Mouse (Mus musculus): ENCODE results near the gene Gm867. TPM values are rescaled to one million over a fixed set of nuclear protein-coding genes. Genes with fewer than 3 reads are reported as not detected.
A peak's percentile ranks its signal among the peaks of the same experiment; 100 is the strongest.

Gm867 gene
- polyA plus RNA-seq, 1 experiment from 2014 or later: 0.97 TPM

- ATAC-seq (ENCODE audit: insufficient read depth, low FRiP score, low TSS enrichment) (no peak), DNase-seq (ENCODE audit: low spot score) (no peak)
- H3K27ac ChIP-seq (ENCODE audit: low read depth, low read length): no peak overlapping the region
- no peak overlapping the region for H3K9ac ChIP-seq (ENCODE audit: low read length)
- no peak overlapping the region for H3K4me3 ChIP-seq (ENCODE audit: low read depth, low read length)
- H3K9me3 ChIP-seq (ENCODE audit: control insufficient read depth, low read length): no peaks in the 10 kb centered on the region
- peaks cover 6% of the 10 kb centered on the region for H3K36me3 ChIP-seq (ENCODE audit: control insufficient read depth, insufficient read depth, low read length)
- no peak overlapping the region for H3K4me2 ChIP-seq (ENCODE audit: low read depth)
- 69% methylated on average over 8 of the region's 8 CpGs for WGBS
- H3K4me1 ChIP-seq (ENCODE audit: control insufficient read depth, insufficient read depth, low read length): peaks cover 11% of the 10 kb centered on the region
- no peaks in the 10 kb centered on the region for H3K27me3 ChIP-seq (ENCODE audit: control insufficient read depth, insufficient read depth, low read length)
Measured at GRCm38 (mm10) chr10:75916840-75917239, 23.6 kb downstream of the Gm867 start.

- H3K4me2 ChIP-seq (ENCODE audit: low read depth): no peak overlapping the region
- H3K4me1 ChIP-seq (ENCODE audit: control insufficient read depth, insufficient read depth, low read length): peaks cover 10% of the 10 kb centered on the region
- DNase-seq (ENCODE audit: low spot score): no peak
- H3K4me3 ChIP-seq (ENCODE audit: low read depth, low read length): no peak overlapping the region
- no peaks in the 10 kb centered on the region for H3K9me3 ChIP-seq (ENCODE audit: control insufficient read depth, low read length)
- WGBS: 92% methylated on average over 7 of the region's 7 CpGs
- H3K27ac ChIP-seq (ENCODE audit: low read depth, low read length): no peak overlapping the region
- ATAC-seq (ENCODE audit: insufficient read depth, low FRiP score, low TSS enrichment): no peak
- no peak overlapping the region for H3K9ac ChIP-seq (ENCODE audit: low read length)
- H3K27me3 ChIP-seq (ENCODE audit: control insufficient read depth, insufficient read depth, low read length): no peaks in the 10 kb centered on the region
- H3K36me3 ChIP-seq (ENCODE audit: control insufficient read depth, insufficient read depth, low read length): peaks cover 16% of the 10 kb centered on the region
Measured at GRCm38 (mm10) chr10:75915557-75915956, 24.9 kb downstream of the Gm867 start.

- Histone ChIP-seq H3K9ac (ENCODE audit: low read length) (no peak overlapping the region), H3K4me3 (ENCODE audit: low read depth, low read length) (no peak overlapping the region), H3K4me2 (ENCODE audit: low read depth) (no peak overlapping the region), H3K36me3 (ENCODE audit: control insufficient read depth, insufficient read depth, low read length) (peaks cover 22% of the 10 kb centered on the region), H3K4me1 (ENCODE audit: control insufficient read depth, insufficient read depth, low read length) (no peaks in the 10 kb centered on the region), H3K27me3 (ENCODE audit: control insufficient read depth, insufficient read depth, low read length) (no peaks in the 10 kb centered on the region), H3K9me3 (ENCODE audit: control insufficient read depth, low read length) (no peaks in the 10 kb centered on the region), H3K27ac (ENCODE audit: low read depth, low read length) (no peak overlapping the region)
- WGBS: 74% methylated on average over 6 of the region's 6 CpGs
- no peak for DNase-seq (ENCODE audit: low spot score)
- ATAC-seq (ENCODE audit: insufficient read depth, low FRiP score, low TSS enrichment): no peak
Measured at GRCm38 (mm10) chr10:75913013-75913589, 27.4 kb downstream of the Gm867 start.

DNA sequence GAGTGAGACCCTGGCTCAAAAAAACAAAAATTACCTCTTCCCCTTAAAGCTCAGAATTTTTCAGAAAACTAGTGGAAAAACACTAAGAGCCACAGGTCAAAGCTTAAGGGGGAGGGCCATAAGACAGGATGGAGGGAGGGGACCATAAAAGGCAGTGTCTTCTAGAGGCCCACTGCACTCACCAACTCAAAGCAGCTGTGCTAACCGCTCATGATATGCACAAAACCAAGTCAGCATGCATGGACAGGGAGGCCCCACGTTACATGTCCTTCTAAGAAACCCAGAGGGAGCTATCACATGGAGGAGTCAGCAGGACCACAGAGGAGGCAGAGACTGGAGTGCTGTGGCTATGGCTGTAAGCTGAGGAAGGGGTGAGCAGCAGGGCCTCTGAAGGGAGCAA is 29.8 kb downstream of the Gm867 start:
- H3K36me3 ChIP-seq (ENCODE audit: control insufficient read depth, insufficient read depth, low read length): peaks cover 22% of the 10 kb centered on the region

GRCm38 (mm10) chr10:75906882-75907281 is 33.6 kb downstream of the Gm867 start:
- Histone ChIP-seq H3K27ac (ENCODE audit: low read depth, low read length) (no peak overlapping the region), H3K9ac (ENCODE audit: low read length) (no peak overlapping the region), H3K27me3 (ENCODE audit: control insufficient read depth, insufficient read depth, low read length) (no peaks in the 10 kb centered on the region), H3K4me2 (ENCODE audit: low read depth) (no peak overlapping the region), H3K36me3 (ENCODE audit: control insufficient read depth, insufficient read depth, low read length) (peaks cover 39% of the 10 kb centered on the region), H3K9me3 (ENCODE audit: control insufficient read depth, low read length) (no peaks in the 10 kb centered on the region), H3K4me1 (ENCODE audit: control insufficient read depth, insufficient read depth, low read length) (no peaks in the 10 kb centered on the region), H3K4me3 (ENCODE audit: low read depth, low read length) (no peak overlapping the region)
- WGBS: 94% methylated on average over 4 of the region's 4 CpGs
- ATAC-seq (ENCODE audit: insufficient read depth, low FRiP score, low TSS enrichment) (no peak), DNase-seq (ENCODE audit: low spot score) (peak; percentile 8)

More for the DNA sequence above, 29.8 kb downstream of the Gm867 start:
- Histone ChIP-seq H3K9ac (ENCODE audit: low read length) (no peak overlapping the region), H3K4me2 (ENCODE audit: low read depth) (no peak overlapping the region), H3K4me3 (ENCODE audit: low read depth, low read length) (no peak overlapping the region), H3K27me3 (ENCODE audit: control insufficient read depth, insufficient read depth, low read length) (no peaks in the 10 kb centered on the region), H3K27ac (ENCODE audit: low read depth, low read length) (no peak overlapping the region), H3K9me3 (ENCODE audit: control insufficient read depth, low read length) (no peaks in the 10 kb centered on the region), H3K4me1 (ENCODE audit: control insufficient read depth, insufficient read depth, low read length) (no peaks in the 10 kb centered on the region)
- DNase-seq (ENCODE audit: low spot score): no peak
- 81% methylated on average over 2 of the region's 2 CpGs for WGBS
- ATAC-seq (ENCODE audit: insufficient read depth, low FRiP score, low TSS enrichment): no peak

GRCm38 (mm10) chr10:75904391-75904790 is 36.1 kb downstream of the Gm867 start:
- Histone ChIP-seq H3K4me3 (ENCODE audit: low read depth, low read length) (no peak overlapping the region), H3K9me3 (ENCODE audit: control insufficient read depth, low read length) (no peaks in the 10 kb centered on the region), H3K36me3 (ENCODE audit: control insufficient read depth, insufficient read depth, low read length) (peaks cover 26% of the 10 kb centered on the region), H3K9ac (ENCODE audit: low read length) (no peak overlapping the region), H3K4me1 (ENCODE audit: control insufficient read depth, insufficient read depth, low read length) (no peaks in the 10 kb centered on the region), H3K27me3 (ENCODE audit: control insufficient read depth, insufficient read depth, low read length) (no peaks in the 10 kb centered on the region), H3K4me2 (ENCODE audit: low read depth) (no peak overlapping the region), H3K27ac (ENCODE audit: low read depth, low read length) (no peak overlapping the region)
- ATAC-seq (ENCODE audit: insufficient read depth, low FRiP score, low TSS enrichment) (no peak), DNase-seq (ENCODE audit: low spot score) (peak; percentile 7)
- WGBS: 89% methylated on average over 5 of the region's 5 CpGs

- peaks cover 2% of the 10 kb centered on the region for H3K4me1 ChIP-seq (ENCODE audit: control insufficient read depth, insufficient read depth, low read length)
- no peak overlapping the region for H3K4me2 ChIP-seq (ENCODE audit: low read depth)
- H3K9me3 ChIP-seq (ENCODE audit: control insufficient read depth, low read length): no peaks in the 10 kb centered on the region
- 86% methylated on average over 3 of the region's 3 CpGs for WGBS
- H3K36me3 ChIP-seq (ENCODE audit: control insufficient read depth, insufficient read depth, low read length): peaks cover 33% of the 10 kb centered on the region
- H3K27me3 ChIP-seq (ENCODE audit: control insufficient read depth, insufficient read depth, low read length): no peaks in the 10 kb centered on the region
- DNase-seq (ENCODE audit: low spot score) (no peak), ATAC-seq (ENCODE audit: insufficient read depth, low FRiP score, low TSS enrichment) (no peak)
- H3K9ac ChIP-seq (ENCODE audit: low read length): no peak overlapping the region
- H3K27ac ChIP-seq (ENCODE audit: low read depth, low read length): no peak overlapping the region
- no peak overlapping the region for H3K4me3 ChIP-seq (ENCODE audit: low read depth, low read length)
Measured at GRCm38 (mm10) chr10:75898846-75899245, 41.6 kb downstream of the Gm867 start.

- no peak overlapping the region for H3K9ac ChIP-seq (ENCODE audit: low read length)
- DNase-seq (ENCODE audit: low spot score) (no peak), ATAC-seq (ENCODE audit: insufficient read depth, low FRiP score, low TSS enrichment) (no peak)
- H3K9me3 ChIP-seq (ENCODE audit: control insufficient read depth, low read length): no peaks in the 10 kb centered on the region
- H3K4me2 ChIP-seq (ENCODE audit: low read depth): no peak overlapping the region
- peaks cover 26% of the 10 kb centered on the region for H3K36me3 ChIP-seq (ENCODE audit: control insufficient read depth, insufficient read depth, low read length)
- no peaks in the 10 kb centered on the region for H3K27me3 ChIP-seq (ENCODE audit: control insufficient read depth, insufficient read depth, low read length)
- 77% methylated on average over 6 of the region's 6 CpGs for WGBS
- no peak overlapping the region for H3K27ac ChIP-seq (ENCODE audit: low read depth, low read length)
- no peak overlapping the region for H3K4me3 ChIP-seq (ENCODE audit: low read depth, low read length)
- peaks cover 7% of the 10 kb centered on the region for H3K4me1 ChIP-seq (ENCODE audit: control insufficient read depth, insufficient read depth, low read length)
Measured at GRCm38 (mm10) chr10:75898039-75898564, 42.4 kb downstream of the Gm867 start.

- H3K27ac ChIP-seq (ENCODE audit: low read depth, low read length): no peak overlapping the region
- H3K4me3 ChIP-seq (ENCODE audit: low read depth, low read length): no peak overlapping the region
- 44% methylated on average over 6 of the region's 6 CpGs for WGBS
- H3K9me3 ChIP-seq (ENCODE audit: control insufficient read depth, low read length): no peaks in the 10 kb centered on the region
- peaks cover 10% of the 10 kb centered on the region for H3K4me1 ChIP-seq (ENCODE audit: control insufficient read depth, insufficient read depth, low read length)
- H3K27me3 ChIP-seq (ENCODE audit: control insufficient read depth, insufficient read depth, low read length): no peaks in the 10 kb centered on the region
- no peak overlapping the region for H3K9ac ChIP-seq (ENCODE audit: low read length)
- peak; percentile 79 for DNase-seq (ENCODE audit: low spot score)
- peaks cover 21% of the 10 kb centered on the region for H3K36me3 ChIP-seq (ENCODE audit: control insufficient read depth, insufficient read depth, low read length)
- no peak for ATAC-seq (ENCODE audit: insufficient read depth, low FRiP score, low TSS enrichment)
- no peak overlapping the region for H3K4me2 ChIP-seq (ENCODE audit: low read depth)
Measured at GRCm38 (mm10) chr10:75897373-75897772, 43.1 kb downstream of the Gm867 start.
